Mouse (Mus musculus): ENCODE measurements at regions not wholly inside any gene's neighbourhood (a gene's known extent, or its start where the extent isn't known, plus 50 kb on each side); places are given as distances from the start of the nearest gene placed in this dataset.

DNA sequence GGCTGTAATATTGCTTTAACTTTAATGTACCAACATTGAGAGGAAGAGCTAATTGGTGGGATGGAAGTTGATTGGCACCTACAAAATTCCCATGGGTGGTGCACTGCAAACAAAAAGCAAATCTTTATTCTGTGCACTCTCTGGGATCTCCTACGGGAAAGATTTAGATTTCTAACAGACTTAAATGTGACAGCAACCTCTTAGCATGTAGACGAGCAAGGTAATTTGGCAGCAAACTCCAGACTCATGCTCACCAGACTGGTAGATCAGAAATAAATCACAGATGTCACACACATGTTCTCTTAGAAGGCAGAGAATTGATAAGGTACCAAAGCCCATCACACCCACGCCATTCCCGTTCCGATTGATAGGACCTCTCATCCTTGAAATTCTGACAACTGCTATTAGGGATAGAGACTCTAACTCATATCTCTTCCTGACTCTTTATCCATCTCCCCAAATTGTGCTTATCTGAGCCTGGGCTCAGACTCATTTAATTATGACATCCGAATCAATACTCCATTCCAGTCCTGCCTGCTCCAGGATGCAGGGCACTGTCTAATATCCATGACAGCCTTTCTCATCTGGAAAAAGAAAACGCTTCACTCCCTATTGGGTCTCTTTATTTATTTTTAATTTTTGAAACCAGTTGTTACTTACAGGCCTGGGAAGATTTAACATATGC, 356.9 kb upstream of the Sash1 start:
- 67% methylated on average over 7 of the region's 7 CpGs for WGBS
- no peaks in the 10 kb centered on the region for H3K27me3 ChIP-seq (ENCODE audit: control insufficient read depth, insufficient read depth, low read length)
- no peaks in the 10 kb centered on the region for H3K36me3 ChIP-seq (ENCODE audit: control insufficient read depth, insufficient read depth)
- ATAC-seq (replicated peaks; ENCODE audit: extremely low read depth, insufficient read depth, low FRiP score), result no peak
- H3K9me3 ChIP-seq (replicated peaks; ENCODE audit: control insufficient read depth, low read length), result no peaks in the 10 kb centered on the region
- H3K27ac ChIP-seq (ENCODE audit: low read length), result no peak overlapping the region
- no peak overlapping the region for H3K9ac ChIP-seq (ENCODE audit: low read length)
- no peak overlapping the region for H3K4me3 ChIP-seq (ENCODE audit: low read length)
- peaks cover 8% of the 10 kb centered on the region for H3K4me1 ChIP-seq (ENCODE audit: control insufficient read depth, insufficient read depth, low read length)
- H3K4me2 ChIP-seq (ENCODE audit: low read depth, low read length), result no peak overlapping the region

DNA sequence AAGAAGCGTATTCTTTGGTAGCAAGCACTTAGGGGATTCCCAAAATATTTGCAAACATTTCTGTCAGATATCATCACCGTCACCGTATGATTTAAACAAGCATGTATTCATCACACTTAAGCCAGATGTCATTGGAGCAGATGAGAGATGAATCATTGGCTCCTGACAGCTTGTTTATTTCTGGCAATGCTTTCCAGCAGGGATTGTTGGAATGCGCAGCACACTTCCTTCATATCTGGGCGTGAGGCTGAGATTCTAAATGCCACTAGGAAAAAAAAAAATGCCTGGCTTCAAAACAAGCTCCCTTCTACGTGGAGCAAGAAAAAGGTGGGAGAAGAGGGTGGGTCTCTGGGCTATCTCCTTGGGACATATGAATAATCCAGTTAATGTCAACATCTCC, 354.1 kb upstream of the Sash1 start:
- H3K9ac ChIP-seq (ENCODE audit: low read length), result no peak overlapping the region
- H3K4me3 ChIP-seq (ENCODE audit: low read length), result no peak overlapping the region
- ATAC-seq (replicated peaks; ENCODE audit: extremely low read depth, insufficient read depth, low FRiP score), result no peak; the same call in 1 of the 2 replicates
- H3K27me3 ChIP-seq (ENCODE audit: control insufficient read depth, insufficient read depth, low read length), result no peaks in the 10 kb centered on the region
- peak overlapping the region; percentile 4; the same call in 1 of the 2 replicates for H3K4me2 ChIP-seq (ENCODE audit: low read depth, low read length)
- H3K9me3 ChIP-seq (replicated peaks; ENCODE audit: control insufficient read depth, low read length), result no peaks in the 10 kb centered on the region
- peaks cover 8% of the 10 kb centered on the region for H3K4me1 ChIP-seq (ENCODE audit: control insufficient read depth, insufficient read depth, low read length)
- H3K36me3 ChIP-seq (ENCODE audit: control insufficient read depth, insufficient read depth), result no peaks in the 10 kb centered on the region
- WGBS, result 13% methylated on average over 6 of the region's 6 CpGs
- H3K27ac ChIP-seq (ENCODE audit: low read length), result peak overlapping the region; percentile 11; the same call in 1 of the 2 replicates

DNA sequence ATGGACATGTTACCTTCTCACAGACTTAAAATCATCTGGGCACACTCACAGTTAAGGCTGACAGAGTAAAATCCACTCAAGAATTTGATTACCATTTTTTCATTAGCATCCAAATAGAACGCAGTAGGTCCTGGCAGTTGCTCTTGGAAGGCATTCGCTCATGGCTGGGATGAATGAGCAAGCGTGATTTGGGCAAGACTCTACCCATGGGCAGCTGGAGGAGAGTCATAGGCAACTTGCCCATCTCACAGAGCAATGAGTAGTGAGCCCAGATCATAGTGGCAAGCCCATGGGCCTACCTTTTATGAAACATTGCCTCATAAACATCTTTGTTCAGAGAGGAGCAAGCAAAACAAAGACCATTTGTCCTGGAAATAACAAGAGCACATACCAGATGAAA, 345.9 kb upstream of the Sash1 start:
- Histone ChIP-seq H3K27me3 (ENCODE audit: control insufficient read depth, insufficient read depth, low read length) (no peaks in the 10 kb centered on the region), H3K9me3 (replicated peaks; ENCODE audit: control insufficient read depth, low read length) (no peaks in the 10 kb centered on the region), H3K4me2 (ENCODE audit: low read depth, low read length) (no peak overlapping the region), H3K4me1 (ENCODE audit: control insufficient read depth, insufficient read depth, low read length) (no peaks in the 10 kb centered on the region), H3K4me3 (ENCODE audit: low read length) (no peak overlapping the region), H3K9ac (ENCODE audit: low read length) (no peak overlapping the region), H3K27ac (ENCODE audit: low read length) (no peak overlapping the region), H3K36me3 (ENCODE audit: control insufficient read depth, insufficient read depth) (no peaks in the 10 kb centered on the region)
- 87% methylated on average over 3 of the region's 3 CpGs for WGBS
- ATAC-seq (replicated peaks; ENCODE audit: extremely low read depth, insufficient read depth, low FRiP score), result no peak

DNA sequence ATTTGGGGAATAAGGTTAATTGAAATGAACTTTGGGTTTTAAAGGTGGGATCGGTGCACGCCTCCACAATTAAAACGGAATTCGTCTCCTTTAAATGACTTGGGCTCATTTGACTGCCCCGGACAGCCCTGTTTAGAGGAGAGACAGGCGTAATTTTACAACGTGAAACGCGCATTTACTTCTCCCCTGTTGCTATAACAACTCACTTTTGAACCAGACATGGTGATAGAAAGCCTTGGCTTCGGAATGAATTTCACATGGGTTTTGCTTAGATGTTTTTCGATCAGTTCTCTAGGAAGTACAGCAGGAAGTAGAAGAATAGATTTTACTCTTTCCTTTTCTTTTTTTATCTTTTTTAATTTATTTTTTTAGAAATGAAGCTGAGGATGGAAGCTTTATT, 343.2 kb upstream of the Sash1 start:
- ATAC-seq (replicated peaks; ENCODE audit: extremely low read depth, insufficient read depth, low FRiP score), result no peak
- 90% methylated on average over 11 of the region's 11 CpGs for WGBS
- no peak overlapping the region for H3K9ac ChIP-seq (ENCODE audit: low read length)
- H3K9me3 ChIP-seq (replicated peaks; ENCODE audit: control insufficient read depth, low read length), result no peaks in the 10 kb centered on the region
- H3K4me2 ChIP-seq (ENCODE audit: low read depth, low read length), result no peak overlapping the region
- H3K36me3 ChIP-seq (ENCODE audit: control insufficient read depth, insufficient read depth), result no peaks in the 10 kb centered on the region
- no peak overlapping the region for H3K27ac ChIP-seq (ENCODE audit: low read length)
- no peak overlapping the region for H3K4me3 ChIP-seq (ENCODE audit: low read length)
- no peaks in the 10 kb centered on the region for H3K4me1 ChIP-seq (ENCODE audit: control insufficient read depth, insufficient read depth, low read length)
- no peaks in the 10 kb centered on the region for H3K27me3 ChIP-seq (ENCODE audit: control insufficient read depth, insufficient read depth, low read length)

DNA sequence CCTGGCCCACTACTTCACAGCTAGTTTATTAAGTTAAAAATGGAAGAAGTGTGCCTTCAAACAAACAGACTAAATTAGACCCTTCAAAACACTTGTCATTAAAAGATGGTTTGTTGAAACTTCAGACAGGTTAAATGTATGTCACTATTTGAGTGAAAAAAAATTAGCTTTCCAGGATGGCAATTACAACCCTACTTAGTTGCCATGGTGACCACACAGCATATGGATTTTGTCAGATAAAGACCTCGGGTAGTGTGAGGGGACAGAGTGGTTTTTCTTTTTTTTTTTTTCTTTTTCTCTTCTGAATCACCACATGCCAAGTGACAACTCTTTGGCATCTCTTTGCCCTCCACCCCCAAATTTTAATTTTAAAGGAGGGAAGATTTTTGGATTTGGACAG, 341.5 kb upstream of the Sash1 start:
- Histone ChIP-seq H3K4me2 (ENCODE audit: low read depth, low read length) (no peak overlapping the region), H3K4me1 (ENCODE audit: control insufficient read depth, insufficient read depth, low read length) (no peaks in the 10 kb centered on the region), H3K9me3 (replicated peaks; ENCODE audit: control insufficient read depth, low read length) (no peaks in the 10 kb centered on the region), H3K36me3 (ENCODE audit: control insufficient read depth, insufficient read depth) (no peaks in the 10 kb centered on the region), H3K27me3 (ENCODE audit: control insufficient read depth, insufficient read depth, low read length) (no peaks in the 10 kb centered on the region), H3K4me3 (ENCODE audit: low read length) (no peak overlapping the region), H3K27ac (ENCODE audit: low read length) (no peak overlapping the region), H3K9ac (ENCODE audit: low read length) (no peak overlapping the region)
- 17% methylated on average over 1 of the region's 1 CpGs for WGBS
- no peak for ATAC-seq (replicated peaks; ENCODE audit: extremely low read depth, insufficient read depth, low FRiP score)

DNA sequence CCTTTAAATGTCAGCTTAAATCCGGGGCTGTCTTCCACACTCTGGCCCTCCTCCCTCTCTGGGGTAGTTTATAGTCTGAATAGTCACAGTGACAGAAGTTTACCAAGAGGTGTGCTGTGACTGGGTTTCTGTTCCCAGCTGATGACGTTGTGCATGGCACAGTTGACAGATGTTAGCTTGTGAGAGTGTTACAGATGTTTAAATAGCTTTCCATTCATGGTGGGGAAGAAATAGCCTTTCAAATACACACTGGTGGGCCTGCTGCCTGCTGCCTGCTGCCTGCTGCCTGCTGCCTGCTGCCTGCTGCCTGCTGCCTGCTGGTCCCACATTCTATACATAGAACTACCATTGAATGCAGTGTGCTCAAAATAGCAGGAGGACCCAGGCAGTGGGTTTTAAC, 324.8 kb upstream of the Sash1 start:
- Histone ChIP-seq H3K9me3 (replicated peaks; ENCODE audit: control insufficient read depth, low read length) (no peaks in the 10 kb centered on the region), H3K4me2 (ENCODE audit: low read depth, low read length) (no peak overlapping the region), H3K36me3 (ENCODE audit: control insufficient read depth, insufficient read depth) (no peaks in the 10 kb centered on the region), H3K27me3 (ENCODE audit: control insufficient read depth, insufficient read depth, low read length) (no peaks in the 10 kb centered on the region), H3K4me3 (ENCODE audit: low read length) (no peak overlapping the region), H3K9ac (ENCODE audit: low read length) (no peak overlapping the region), H3K4me1 (ENCODE audit: control insufficient read depth, insufficient read depth, low read length) (peaks cover 7% of the 10 kb centered on the region; the same call in 1 of the 2 replicates), H3K27ac (ENCODE audit: low read length) (peak overlapping the region; percentile 60)
- ATAC-seq (replicated peaks; ENCODE audit: extremely low read depth, insufficient read depth, low FRiP score), result no peak
- WGBS, result 12% methylated on average over 2 of the region's 2 CpGs

DNA sequence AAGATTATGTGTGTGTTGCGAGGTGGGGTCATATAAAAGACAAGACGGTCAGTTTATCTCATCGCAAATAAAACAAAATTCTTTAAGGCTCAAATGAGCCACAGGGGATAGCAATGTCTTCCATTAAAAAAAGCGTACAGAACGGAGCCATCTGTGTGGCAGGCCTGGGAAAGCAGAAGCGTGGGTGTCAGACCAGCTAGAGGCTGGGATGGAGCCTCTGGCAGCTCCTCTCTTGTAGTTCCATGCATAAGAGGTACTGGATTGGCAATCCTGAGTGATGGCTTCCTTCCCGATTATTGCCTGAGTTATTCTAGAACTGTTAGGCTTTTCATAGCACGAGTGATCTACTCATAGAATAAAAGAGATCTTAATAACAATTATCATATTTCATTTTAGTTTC, 318.2 kb upstream of the Sash1 start:
- ATAC-seq (replicated peaks; ENCODE audit: extremely low read depth, insufficient read depth, low FRiP score), result no peak
- Histone ChIP-seq H3K27ac (ENCODE audit: low read length) (no peak overlapping the region), H3K9me3 (replicated peaks; ENCODE audit: control insufficient read depth, low read length) (no peaks in the 10 kb centered on the region), H3K36me3 (ENCODE audit: control insufficient read depth, insufficient read depth) (no peaks in the 10 kb centered on the region), H3K4me2 (ENCODE audit: low read depth, low read length) (no peak overlapping the region), H3K4me3 (ENCODE audit: low read length) (no peak overlapping the region), H3K4me1 (ENCODE audit: control insufficient read depth, insufficient read depth, low read length) (no peaks in the 10 kb centered on the region), H3K9ac (ENCODE audit: low read length) (no peak overlapping the region), H3K27me3 (ENCODE audit: control insufficient read depth, insufficient read depth, low read length) (no peaks in the 10 kb centered on the region)
- 84% methylated on average over 8 of the region's 8 CpGs for whole genome bisulfite sequencing

DNA sequence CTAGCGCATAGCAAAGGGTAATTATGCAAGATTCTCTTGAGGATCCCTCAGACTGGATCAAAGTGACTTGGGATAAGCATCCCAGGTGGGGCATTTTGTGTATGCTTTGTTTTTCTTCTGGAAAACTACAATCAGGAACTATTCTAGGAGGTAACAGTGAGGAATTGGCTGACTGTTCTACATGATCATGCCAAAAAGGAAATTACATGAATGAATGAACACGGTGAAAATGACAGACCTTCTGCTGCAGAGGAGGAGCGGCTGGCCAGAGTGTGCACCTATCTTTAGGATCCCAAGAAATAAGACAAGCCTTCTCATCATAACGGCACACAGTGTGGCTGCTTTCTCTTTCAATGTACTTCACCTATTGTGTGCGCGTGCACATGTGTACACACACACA, 317.5 kb upstream of the Sash1 start:
- H3K9ac ChIP-seq (ENCODE audit: low read length), result no peak overlapping the region
- no peaks in the 10 kb centered on the region for H3K9me3 ChIP-seq (replicated peaks; ENCODE audit: control insufficient read depth, low read length)
- H3K4me2 ChIP-seq (ENCODE audit: low read depth, low read length), result no peak overlapping the region
- H3K4me1 ChIP-seq (ENCODE audit: control insufficient read depth, insufficient read depth, low read length), result no peaks in the 10 kb centered on the region
- no peak for ATAC-seq (replicated peaks; ENCODE audit: extremely low read depth, insufficient read depth, low FRiP score)
- H3K4me3 ChIP-seq (ENCODE audit: low read length), result no peak overlapping the region
- H3K36me3 ChIP-seq (ENCODE audit: control insufficient read depth, insufficient read depth), result no peaks in the 10 kb centered on the region
- whole genome bisulfite sequencing, result 87% methylated on average over 6 of the region's 6 CpGs
- H3K27ac ChIP-seq (ENCODE audit: low read length), result no peak overlapping the region
- H3K27me3 ChIP-seq (ENCODE audit: control insufficient read depth, insufficient read depth, low read length), result no peaks in the 10 kb centered on the region

DNA sequence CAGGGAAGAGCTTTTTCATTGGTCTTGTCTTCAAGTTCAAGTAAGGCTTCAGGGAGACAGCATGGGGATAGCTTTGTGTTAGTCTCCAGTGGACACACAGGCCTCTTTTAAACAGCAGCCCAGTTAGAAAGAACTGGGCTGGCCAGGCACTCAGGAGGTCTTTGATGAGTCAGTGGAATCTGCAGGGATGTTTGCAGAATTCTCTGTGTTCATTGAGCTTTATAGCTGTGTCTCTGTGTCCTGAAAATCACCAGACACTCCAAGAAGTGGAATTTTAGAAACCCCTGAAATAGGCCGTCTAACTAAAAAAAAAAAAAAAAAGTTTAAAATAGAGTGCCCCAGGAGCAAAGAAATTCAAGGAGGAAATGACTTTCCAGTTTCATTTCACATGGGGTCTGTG, 317.1 kb upstream of the Sash1 start:
- no peaks in the 10 kb centered on the region for H3K36me3 ChIP-seq (ENCODE audit: control insufficient read depth, insufficient read depth)
- no peak overlapping the region for H3K4me3 ChIP-seq (ENCODE audit: low read length)
- no peak for ATAC-seq (replicated peaks; ENCODE audit: extremely low read depth, insufficient read depth, low FRiP score)
- H3K9ac ChIP-seq (ENCODE audit: low read length), result no peak overlapping the region
- no peak overlapping the region for H3K27ac ChIP-seq (ENCODE audit: low read length)
- no peaks in the 10 kb centered on the region for H3K4me1 ChIP-seq (ENCODE audit: control insufficient read depth, insufficient read depth, low read length)
- H3K27me3 ChIP-seq (ENCODE audit: control insufficient read depth, insufficient read depth, low read length), result no peaks in the 10 kb centered on the region
- no peak overlapping the region for H3K4me2 ChIP-seq (ENCODE audit: low read depth, low read length)
- 58% methylated on average over 1 of the region's 1 CpGs for WGBS
- no peaks in the 10 kb centered on the region for H3K9me3 ChIP-seq (replicated peaks; ENCODE audit: control insufficient read depth, low read length)
